Mouse (Mus musculus) lung, postnatal 0 days (tissue): ENCODE data around the gene Gm9999.

Experiments used
- CTCF ChIP-seq: IDR thresholded peaks from 2 replicates; pipeline ENCODE4 v1.5.1; 2016; ENCODE audit warnings: antibody characterized with exemption, mild to moderate bottlenecking
- EP300 ChIP-seq: IDR thresholded peaks from 2 replicates; pipeline ENCODE4 v1.6.1; 2016; ENCODE audit warnings: antibody characterized with exemption, mild to moderate bottlenecking, control low read depth

DNA sequence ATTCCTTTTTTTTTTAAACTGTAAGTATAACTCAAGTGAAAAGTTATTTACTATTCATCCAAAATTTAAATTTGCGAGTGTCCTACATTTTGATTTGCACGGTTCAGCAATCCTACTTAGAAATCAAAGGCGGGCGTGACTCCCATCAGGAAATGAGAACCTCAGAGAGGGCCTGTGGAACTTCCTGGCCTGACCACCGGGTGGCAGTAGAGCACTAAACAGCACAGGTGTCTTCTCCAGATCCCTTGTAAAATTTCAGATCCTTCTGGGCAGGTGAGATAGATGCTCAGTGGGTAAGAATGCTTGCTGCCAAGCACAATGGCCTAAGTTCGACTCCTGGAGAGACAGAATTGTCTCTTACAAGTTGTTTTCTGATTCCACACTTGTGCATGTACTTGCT is 40.1 kb downstream of the Gm9999 start:
- TF ChIP-seq CTCF (peak; percentile 91), EP300 (no peak)
